Mouse (Mus musculus): ENCODE measurements around the gene Abhd16b. TPM values are rescaled to one million over a fixed set of nuclear protein-coding genes. Genes with fewer than 3 reads are reported as not detected.

Gene Abhd16b
- polyA plus RNA-seq, 1 experiment from 2014 or later = not detected

DNA sequence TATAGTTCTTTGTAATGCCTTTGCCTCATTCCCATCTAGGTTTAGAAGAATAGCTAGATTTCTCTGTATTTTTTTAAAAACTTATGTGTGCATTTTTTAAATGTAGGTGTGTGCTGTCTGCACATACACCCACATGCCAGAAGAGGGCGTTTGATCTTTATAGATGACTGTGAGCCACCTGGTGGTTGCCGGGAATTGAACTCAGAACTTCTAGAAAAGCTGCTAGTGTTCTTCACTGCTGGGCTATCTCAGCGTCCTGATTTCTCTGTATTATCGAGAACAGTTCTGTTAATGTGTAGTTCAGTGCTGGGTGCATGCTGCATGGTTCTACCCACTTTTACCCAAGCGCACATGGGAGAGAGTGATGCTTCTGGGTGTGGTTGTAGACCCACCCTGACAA lies 29.8 kb downstream of the Abhd16b start:
- WGBS = 75% methylated on average over 5 of the region's 5 CpGs
- no peak overlapping the region for H3K4me3 ChIP-seq (replicated peaks)
- no peak for ATAC-seq (ENCODE audit: low FRiP score)

DNA sequence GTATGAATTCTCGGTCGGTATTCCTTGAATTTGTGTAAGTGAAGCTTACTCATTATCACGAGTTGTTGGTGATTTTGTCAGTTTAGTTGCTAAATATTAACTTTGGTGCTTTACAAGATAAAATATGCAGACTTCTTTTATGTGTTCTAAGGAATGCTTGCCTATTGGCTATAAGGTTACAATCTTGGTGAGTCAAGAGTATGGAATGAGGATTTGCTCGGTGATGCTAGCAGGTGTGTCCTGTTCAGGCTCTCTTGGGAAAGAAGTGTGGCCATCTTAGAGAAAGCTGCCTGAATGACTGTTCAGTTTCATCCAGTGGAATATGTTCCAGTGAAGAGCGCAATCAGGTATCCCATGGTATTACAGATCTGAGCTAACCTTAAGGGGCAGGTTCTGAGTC lies 32.5 kb downstream of the Abhd16b start:
- Histone ChIP-seq H3K4me3 (replicated peaks) (no peak overlapping the region), H3K4me1 (peaks cover 20% of the 10 kb centered on the region), H3K27ac (no peak overlapping the region), H3K9me3 (0 out of 2 replicates have a peak, but pooled peaks cover 1% of the 10 kb centered on the region), H3K27me3 (no peaks in the 10 kb centered on the region), H3K36me3 (replicated peaks) (peaks cover 10% of the 10 kb centered on the region), H3K4me2 (no peak overlapping the region), H3K9ac (no peak overlapping the region)
- no peak for ATAC-seq (ENCODE audit: low FRiP score)
- WGBS = 93% methylated on average over 5 of the region's 5 CpGs

More for the DNA sequence above, 29.8 kb downstream of the Abhd16b start:
- H3K4me1 ChIP-seq = peaks cover 28% of the 10 kb centered on the region
- H3K4me2 ChIP-seq = no peak overlapping the region
- no peaks in the 10 kb centered on the region for H3K9me3 ChIP-seq
- no peak overlapping the region for H3K27ac ChIP-seq
- H3K9ac ChIP-seq = no peak overlapping the region
- peaks cover 3% of the 10 kb centered on the region; the same call in 1 of the 2 replicates for H3K36me3 ChIP-seq (replicated peaks)
- no peaks in the 10 kb centered on the region for H3K27me3 ChIP-seq

DNA sequence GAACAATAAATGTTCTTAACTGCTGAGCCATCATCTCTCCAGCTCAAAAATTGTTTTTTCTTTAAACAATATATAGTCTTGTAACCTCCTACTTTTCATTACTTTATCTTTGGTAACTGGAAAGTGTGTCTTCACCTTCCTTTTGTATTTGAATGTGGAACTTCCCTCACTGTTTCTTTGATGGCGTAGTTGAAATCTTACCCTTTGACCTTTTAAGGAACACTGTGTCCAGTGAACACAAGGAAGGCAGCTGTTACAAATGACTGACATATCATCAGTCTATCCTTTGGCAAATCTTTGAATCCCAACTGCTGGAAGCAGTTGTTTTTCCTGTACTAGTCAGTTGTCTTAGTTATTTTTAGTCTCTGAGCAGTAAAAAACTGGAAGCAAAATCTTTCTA lies 36.1 kb downstream of the Abhd16b start:
- Histone ChIP-seq H3K27ac (no peak overlapping the region), H3K4me2 (no peak overlapping the region), H3K9ac (no peak overlapping the region), H3K4me3 (replicated peaks) (no peak overlapping the region), H3K27me3 (no peaks in the 10 kb centered on the region), H3K9me3 (0 out of 2 replicates have a peak, but pooled peaks cover 9% of the 10 kb centered on the region), H3K36me3 (replicated peaks) (peaks cover 19% of the 10 kb centered on the region), H3K4me1 (no peaks in the 10 kb centered on the region)
- WGBS = 84% methylated on average over 1 of the region's 1 CpGs
- ATAC-seq (ENCODE audit: low FRiP score) = no peak

DNA sequence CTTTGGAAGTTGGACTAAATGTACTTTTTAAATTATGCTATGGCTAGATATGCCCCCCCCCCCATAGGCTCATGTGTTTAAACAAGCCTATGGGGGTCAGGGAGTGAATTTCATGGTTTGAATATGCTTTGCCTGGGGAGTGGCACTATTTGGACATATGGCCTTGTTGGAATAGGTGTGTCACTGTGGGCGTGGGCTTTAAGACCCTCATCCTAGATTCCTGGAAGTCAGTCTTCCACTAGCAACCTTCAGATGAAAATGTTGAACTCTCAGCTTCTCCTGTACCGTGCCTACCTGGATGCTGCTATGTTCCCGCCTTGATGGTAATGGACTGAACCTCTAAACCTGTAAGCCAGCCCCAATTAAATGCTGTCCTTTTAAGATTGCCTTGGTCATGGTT lies 39.6 kb downstream of the Abhd16b start:
- Histone ChIP-seq H3K9me3 (0 out of 2 replicates have a peak, but pooled peaks cover 9% of the 10 kb centered on the region), H3K4me1 (peaks cover 2% of the 10 kb centered on the region), H3K4me3 (replicated peaks) (no peak overlapping the region), H3K9ac (no peak overlapping the region), H3K4me2 (no peak overlapping the region), H3K27me3 (no peaks in the 10 kb centered on the region), H3K36me3 (replicated peaks) (peaks cover 19% of the 10 kb centered on the region), H3K27ac (no peak overlapping the region)
- no peak for ATAC-seq (ENCODE audit: low FRiP score)
- 95% methylated on average over 3 of the region's 3 CpGs for WGBS

DNA sequence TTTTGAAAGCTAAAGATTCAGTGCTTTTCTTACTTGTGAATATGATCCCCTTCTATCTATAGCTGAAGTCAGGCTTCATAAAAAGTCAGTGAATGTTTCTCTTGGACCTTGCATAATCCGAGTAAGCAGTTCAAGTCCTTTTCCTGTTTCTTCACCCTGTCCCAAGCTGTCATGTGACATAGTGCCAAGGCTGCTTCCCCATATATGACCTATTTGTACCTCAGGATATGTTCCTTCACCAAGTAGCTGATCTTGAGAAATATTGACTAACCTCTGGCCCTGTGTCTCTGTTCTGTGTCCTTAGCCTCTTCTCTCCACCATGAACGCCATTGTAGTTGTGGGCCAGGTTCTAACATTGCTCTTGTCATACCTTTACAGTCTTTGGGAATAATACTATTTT lies 43.4 kb downstream of the Abhd16b start:
- Histone ChIP-seq H3K27ac (no peak overlapping the region), H3K36me3 (replicated peaks) (peaks cover 10% of the 10 kb centered on the region), H3K4me3 (replicated peaks) (no peak overlapping the region), H3K4me1 (peaks cover 8% of the 10 kb centered on the region), H3K27me3 (no peaks in the 10 kb centered on the region), H3K9ac (no peak overlapping the region), H3K4me2 (no peak overlapping the region), H3K9me3 (0 out of 2 replicates have a peak, but pooled peaks cover 4% of the 10 kb centered on the region)
- 91% methylated on average over 2 of the region's 2 CpGs for WGBS
- ATAC-seq (ENCODE audit: low FRiP score) = no peak

DNA sequence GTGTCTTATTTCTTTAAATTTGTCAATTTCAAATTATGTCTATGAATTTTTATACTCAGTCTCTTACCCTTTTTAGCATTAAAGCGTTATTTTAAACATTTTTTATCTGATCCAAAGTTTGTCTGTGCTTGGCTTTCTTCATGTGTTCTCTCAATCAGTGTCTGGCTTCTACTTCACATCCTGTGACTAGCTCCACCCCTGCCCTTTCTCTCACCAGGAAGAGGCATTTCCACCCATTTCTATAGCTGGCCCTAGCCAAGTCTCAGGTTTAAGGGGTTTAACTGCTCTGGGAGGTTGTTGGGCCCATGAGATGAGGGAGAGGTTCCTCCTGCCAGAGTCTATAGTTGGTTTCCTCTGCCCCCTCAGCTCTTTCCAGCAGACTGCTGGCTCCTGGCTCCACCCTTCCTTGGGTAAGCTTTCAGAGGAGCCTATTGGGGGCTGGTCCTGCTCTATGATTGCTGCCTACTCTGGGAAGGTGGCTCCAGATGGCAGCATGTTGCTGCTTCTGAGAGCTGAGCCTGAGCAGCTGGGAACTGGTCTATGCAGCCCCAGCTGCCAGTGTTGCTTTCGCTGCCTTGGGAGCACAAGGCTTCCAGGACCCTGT lies 44.5 kb downstream of the Abhd16b start:
- Histone ChIP-seq H3K27ac (peak overlapping the region; percentile 71), H3K36me3 (replicated peaks) (0 out of 2 replicates have a peak, but pooled peaks cover 3% of the 10 kb centered on the region)

DNA sequence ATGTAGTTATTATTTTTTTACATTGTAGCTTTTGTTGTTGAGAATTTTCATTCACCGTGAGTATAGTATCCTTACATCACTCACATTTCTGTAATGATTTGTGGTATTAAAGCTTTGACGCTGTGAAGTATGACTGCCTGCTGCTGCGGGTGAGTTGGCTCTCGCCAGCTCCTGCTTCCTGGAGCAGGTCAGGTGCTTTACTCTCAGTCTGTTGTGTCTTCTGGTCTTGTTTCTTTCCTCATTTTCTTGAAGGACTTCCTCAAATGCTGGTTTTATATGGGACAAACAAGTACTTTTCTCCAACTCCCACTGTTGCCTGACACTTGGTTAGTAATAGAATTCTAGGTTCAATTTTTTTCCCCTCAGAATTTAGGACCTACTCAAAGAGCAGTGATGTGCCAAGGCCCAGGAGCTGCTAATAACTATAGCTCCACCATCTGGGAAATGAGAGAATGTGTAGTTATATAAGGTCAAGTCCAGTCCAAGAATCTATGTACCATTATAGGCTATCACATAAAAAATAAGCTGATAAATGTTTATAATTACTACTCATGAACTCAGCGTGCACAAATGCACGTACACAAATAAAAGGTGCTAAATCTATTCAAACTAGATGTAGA lies 48.9 kb downstream of the Abhd16b start:
- no peaks in the 10 kb centered on the region for H3K9me3 ChIP-seq
- H3K4me1 ChIP-seq = peaks cover 8% of the 10 kb centered on the region
- H3K4me3 ChIP-seq (replicated peaks) = no peak overlapping the region
- no peak for ATAC-seq (ENCODE audit: low FRiP score)
- no peaks in the 10 kb centered on the region for H3K27me3 ChIP-seq
- H3K36me3 ChIP-seq (replicated peaks) = peaks cover 12% of the 10 kb centered on the region
- no peak overlapping the region for H3K9ac ChIP-seq
- H3K27ac ChIP-seq = no peak overlapping the region
- WGBS = 94% methylated on average over 6 of the region's 6 CpGs
- no peak overlapping the region for H3K4me2 ChIP-seq

More for the DNA sequence above, 44.5 kb downstream of the Abhd16b start:
- Histone ChIP-seq H3K4me1 (peaks cover 8% of the 10 kb centered on the region), H3K4me2 (no peak overlapping the region), H3K4me3 (replicated peaks) (no peak overlapping the region), H3K9me3 (no peaks in the 10 kb centered on the region), H3K27me3 (no peaks in the 10 kb centered on the region), H3K9ac (no peak overlapping the region)
- ATAC-seq (ENCODE audit: low FRiP score) = peak; percentile 77; the same call in 1 of the 2 replicates
- 92% methylated on average over 2 of the region's 2 CpGs for WGBS

Other genes starting within 250 kb of the Abhd16b start
- gene Gmeb2, start 205.2 kb upstream of the Abhd16b start, polyA plus RNA-seq (2016; fragmentation: Nextera tagmentation; extraction: Ambion mirVana) = 22.3 and 24.2 TPM in 2 replicates
- gene Stmn3, start 178.7 kb upstream of the Abhd16b start, polyA plus RNA-seq (2016; fragmentation: Nextera tagmentation; extraction: Ambion mirVana) = 360 and 385 TPM in 2 replicates
- 59.1 and 67.3 TPM in 2 replicates for gene Rtel1, start 173.5 kb upstream of the Abhd16b start, polyA plus RNA-seq (2016; fragmentation: Nextera tagmentation; extraction: Ambion mirVana)
- gene Zgpat, start 128.3 kb upstream of the Abhd16b start, polyA plus RNA-seq (2016; fragmentation: Nextera tagmentation; extraction: Ambion mirVana) = 62.4 and 69.5 TPM in 2 replicates
- gene Arfrp1, start 127.8 kb upstream of the Abhd16b start, polyA plus RNA-seq (2016; fragmentation: Nextera tagmentation; extraction: Ambion mirVana) = 83.6 and 86.4 TPM in 2 replicates
- gene Lime1, start 113.1 kb upstream of the Abhd16b start, polyA plus RNA-seq (2016; fragmentation: Nextera tagmentation; extraction: Ambion mirVana) = 33.9 and 34.5 TPM in 2 replicates
- gene Zbtb46, start 33.8 kb upstream of the Abhd16b start, polyA plus RNA-seq (2016; fragmentation: Nextera tagmentation; extraction: Ambion mirVana) = 14.4 and 16.1 TPM in 2 replicates
- gene Tpd52l2, start 3.9 kb downstream of the Abhd16b start, polyA plus RNA-seq (2016; fragmentation: Nextera tagmentation; extraction: Ambion mirVana) = 133 and 134 TPM in 2 replicates
- gene Dnajc5, start 27.3 kb downstream of the Abhd16b start, polyA plus RNA-seq (2016; fragmentation: Nextera tagmentation; extraction: Ambion mirVana) = 129 and 134 TPM in 2 replicates
- 50.7 and 50.8 TPM in 2 replicates for gene Uckl1, start 91.7 kb downstream of the Abhd16b start, polyA plus RNA-seq (2016; fragmentation: Nextera tagmentation; extraction: Ambion mirVana)
- 75.6 and 76.9 TPM in 2 replicates for gene Prpf6, start 98.7 kb downstream of the Abhd16b start, polyA plus RNA-seq (2016; fragmentation: Nextera tagmentation; extraction: Ambion mirVana)
- 70.9 and 74.5 TPM in 2 replicates for gene Zfp512b, start 99.6 kb downstream of the Abhd16b start, polyA plus RNA-seq (2016; fragmentation: Nextera tagmentation; extraction: Ambion mirVana)
- 71.3 and 73.8 TPM in 2 replicates for gene Samd10, start 106.0 kb downstream of the Abhd16b start, polyA plus RNA-seq (2016; fragmentation: Nextera tagmentation; extraction: Ambion mirVana)
- 0.28 TPM in 1 of 2 replicates, not detected in the other for gene Gm29797, start 163.8 kb downstream of the Abhd16b start, polyA plus RNA-seq (2016; fragmentation: Nextera tagmentation; extraction: Ambion mirVana)
- 14.1 and 15.2 TPM in 2 replicates for gene Sox18, start 178.4 kb downstream of the Abhd16b start, polyA plus RNA-seq (2016; fragmentation: Nextera tagmentation; extraction: Ambion mirVana)
- gene Tcea2, start 187.1 kb downstream of the Abhd16b start, polyA plus RNA-seq (2016; fragmentation: Nextera tagmentation; extraction: Ambion mirVana) = 23.2 and 28.2 TPM in 2 replicates
- 47.5 and 47.6 TPM in 2 replicates for gene Rgs19, start 200.8 kb downstream of the Abhd16b start, polyA plus RNA-seq (2016; fragmentation: Nextera tagmentation; extraction: Ambion mirVana)
- not detected in 2 replicates for gene Lkaaear1, start 205.2 kb downstream of the Abhd16b start, polyA plus RNA-seq (2016; fragmentation: Nextera tagmentation; extraction: Ambion mirVana)
- 28.4 and 29.2 TPM in 2 replicates for gene Oprl1, start 221.8 kb downstream of the Abhd16b start, polyA plus RNA-seq (2016; fragmentation: Nextera tagmentation; extraction: Ambion mirVana)

All from forebrain, embryonic 12.5 days (tissue).